Mouse (Mus musculus): Measurements from ENCODE around the gene Gm3248. TPM values are rescaled to one million over a fixed set of nuclear protein-coding genes. Genes with fewer than 3 reads are reported as not detected.

Gm3248 gene
- polyA plus RNA-seq, 1 experiment from 2014 or later, result 0.48 TPM

Other genes starting within 250 kb of the Gm3248 start
- 0.11 TPM in 1 of 2 replicates, not detected in the other for gene Gm3373, start 220.2 kb downstream of the Gm3248 start, polyA plus RNA-seq (2015; fragmentation: Nextera tagmentation; extraction: Ambion mirVana)
- gene Gm3383, start 153.8 kb downstream of the Gm3248 start, polyA plus RNA-seq (2015; fragmentation: Nextera tagmentation; extraction: Ambion mirVana), result 0.29 and 0.34 TPM in 2 replicates
- gene Gm3424, start 131.4 kb downstream of the Gm3248 start, polyA plus RNA-seq (2015; fragmentation: Nextera tagmentation; extraction: Ambion mirVana), result not detected in 2 replicates
- gene Gm8237, start 81.4 kb downstream of the Gm3248 start, polyA plus RNA-seq (2015; fragmentation: Nextera tagmentation; extraction: Ambion mirVana), result 0.11 TPM in 1 of 2 replicates, not detected in the other
- gene Gm3453, start 17.4 kb upstream of the Gm3248 start, polyA plus RNA-seq (2015; fragmentation: Nextera tagmentation; extraction: Ambion mirVana), result not detected in 2 replicates
- gene Gm6337, start 96.5 kb upstream of the Gm3248 start, polyA plus RNA-seq (2015; fragmentation: Nextera tagmentation; extraction: Ambion mirVana), result not detected in 2 replicates
- gene Gm8206, start 132.2 kb upstream of the Gm3248 start, polyA plus RNA-seq (2015; fragmentation: Nextera tagmentation; extraction: Ambion mirVana), result 0.37 and 0.71 TPM in 2 replicates
- 0.78 and 1.4 TPM in 2 replicates for gene Gm3468, start 146.9 kb upstream of the Gm3248 start, polyA plus RNA-seq (2015; fragmentation: Nextera tagmentation; extraction: Ambion mirVana)
- not detected in 2 replicates for gene Gm3476, start 164.1 kb upstream of the Gm3248 start, polyA plus RNA-seq (2015; fragmentation: Nextera tagmentation; extraction: Ambion mirVana)